Mouse (Mus musculus) limb, embryonic 13.5 days (tissue): ENCODE results near the gene Tor1a. TPM values are rescaled to one million over a fixed set of nuclear protein-coding genes. Genes with fewer than 3 reads are reported as not detected.

Experiments used
- ATAC-seq: fragments of 200-750 bp; cut with Nextera tagmentation; 2 replicates; pipeline ENCODE4 v1.8.0; 2017; ENCODE audit warnings: low read depth, moderate number of reproducible peaks, moderate TSS enrichment; ENCODE audit not compliant: low FRiP score
- H3K27ac ChIP-seq: fragments of 300-500 bp; sonication (generic); 2 replicates; pipeline ENCODE4 v1.5.1; 2015; ENCODE audit warnings: inconsistent platforms, mild to moderate bottlenecking, moderate library complexity
- H3K27me3 ChIP-seq: fragments of 300-500 bp; sonication (generic); 2 replicates; pipeline ENCODE4 v1.6.1; 2015; ENCODE audit warnings: mild to moderate bottlenecking, inconsistent platforms
- H3K36me3 ChIP-seq: fragments of 300-500 bp; sonication (generic); 2 replicates; pipeline ENCODE4 v1.6.1; 2015; ENCODE audit warnings: inconsistent platforms, mild to moderate bottlenecking, moderate library complexity
- H3K4me1 ChIP-seq: fragments of 300-500 bp; sonication (generic); 2 replicates; pipeline ENCODE4 v1.6.1; 2015; ENCODE audit warnings: inconsistent platforms
- H3K4me2 ChIP-seq: fragments of 300-500 bp; sonication (generic); replicated peaks from 2 replicates; pipeline ENCODE4 v1.6.1; 2015; ENCODE audit warnings: inconsistent platforms, mild to moderate bottlenecking, moderate library complexity
- H3K4me3 ChIP-seq: fragments of 300-500 bp; sonication (generic); 2 replicates; pipeline ENCODE4 v1.5.1; 2015; ENCODE audit warnings: moderate library complexity, mild to moderate bottlenecking, inconsistent platforms
- H3K9ac ChIP-seq: fragments of 300-500 bp; sonication (generic); 2 replicates; pipeline ENCODE4 v1.6.1; 2015; ENCODE audit warnings: mild to moderate bottlenecking, inconsistent platforms
- H3K9me3 ChIP-seq: fragments of 300-500 bp; sonication (generic); 2 replicates; pipeline ENCODE4 v1.6.1; 2016; ENCODE audit warnings: inconsistent platforms
- WGBS: fragments of 180-500 bp; shearing (Covaris S2); methylation state at CpG from one replicate; pipeline ENCODE4 v1.1.7; 2015; 5-methylcytosine and 5-hydroxymethylcytosine counted together
- polyA plus RNA-seq: library from polyadenylated mRNA; unstranded; fragments of >200 nt; fragmentation: Nextera tagmentation; extraction: Ambion mirVana; gene quantifications from 2 replicates; pipeline ENCODE4 v1.2.1, GENCODE M21; 2015

Gene Tor1a
- 82.7 and 91.4 TPM in 2 replicates for polyA plus RNA-seq

DNA sequence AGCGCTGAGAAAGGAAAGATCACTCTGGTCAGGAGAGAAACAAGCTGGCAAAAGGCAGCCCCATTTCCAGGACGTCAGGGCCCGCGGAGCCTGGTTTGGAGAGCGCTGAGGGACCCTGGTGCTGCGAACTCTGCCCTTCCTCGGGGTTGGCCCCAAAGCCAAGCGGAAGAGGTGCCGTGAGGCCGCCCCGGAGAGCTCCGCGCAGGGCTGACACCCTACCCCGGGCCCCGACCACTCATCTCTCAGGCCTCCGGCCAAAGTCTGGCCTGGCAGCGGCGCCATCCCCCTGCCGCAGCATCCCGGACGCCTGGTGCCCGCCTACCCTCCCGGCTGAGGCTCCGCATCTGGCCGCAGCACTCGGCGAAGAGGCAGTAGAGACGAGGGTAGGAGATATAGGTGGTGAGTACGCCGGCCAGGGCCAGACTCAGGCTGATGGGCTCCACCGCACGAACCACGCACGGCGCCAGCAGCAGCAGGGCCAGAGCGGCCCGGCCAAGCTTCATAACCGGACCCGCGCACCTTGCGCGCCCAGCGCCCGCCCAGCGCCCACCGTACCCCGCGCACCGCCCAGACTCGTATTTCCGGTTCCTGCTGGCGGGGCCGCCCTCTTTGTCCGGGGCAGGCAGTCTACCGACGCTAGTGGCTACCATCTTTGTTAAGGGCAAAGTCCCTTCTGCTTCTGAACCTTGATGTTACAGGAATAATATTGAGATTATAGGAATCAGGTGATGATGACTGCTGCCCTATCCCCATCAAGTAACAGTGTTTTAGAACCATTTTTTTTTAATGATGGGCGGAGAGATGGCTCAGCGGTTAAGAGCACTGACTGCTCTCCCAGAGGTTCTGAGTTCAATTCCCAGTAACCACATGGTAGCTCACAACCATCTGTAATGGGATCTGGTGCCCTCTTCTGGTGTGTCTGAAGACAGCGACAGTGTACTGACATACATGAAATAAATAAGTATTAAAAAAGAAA, at the start of gene Tor1a:
Tor1a (minus strand) TSS at position 582 of the 976 bp plus-strand sequence.
- Histone ChIP-seq H3K9me3 (no peaks in the 10 kb centered on the region), H3K4me3 (peak within 1 kb of the TSS; percentile 98), H3K4me1 (peaks cover 21% of the 10 kb centered on the region), H3K27me3 (no peaks in the 10 kb centered on the region), H3K4me2 (peak within 1 kb of the TSS; percentile 96), H3K27ac (peak within 1 kb of the TSS; percentile 44), H3K36me3 (peaks cover 53% of the 10 kb centered on the region), H3K9ac (peak within 1 kb of the TSS; percentile 85)
- peak; percentile 93 for ATAC-seq
- WGBS = 2% methylated on average over 59 of the region's 59 CpGs

DNA sequence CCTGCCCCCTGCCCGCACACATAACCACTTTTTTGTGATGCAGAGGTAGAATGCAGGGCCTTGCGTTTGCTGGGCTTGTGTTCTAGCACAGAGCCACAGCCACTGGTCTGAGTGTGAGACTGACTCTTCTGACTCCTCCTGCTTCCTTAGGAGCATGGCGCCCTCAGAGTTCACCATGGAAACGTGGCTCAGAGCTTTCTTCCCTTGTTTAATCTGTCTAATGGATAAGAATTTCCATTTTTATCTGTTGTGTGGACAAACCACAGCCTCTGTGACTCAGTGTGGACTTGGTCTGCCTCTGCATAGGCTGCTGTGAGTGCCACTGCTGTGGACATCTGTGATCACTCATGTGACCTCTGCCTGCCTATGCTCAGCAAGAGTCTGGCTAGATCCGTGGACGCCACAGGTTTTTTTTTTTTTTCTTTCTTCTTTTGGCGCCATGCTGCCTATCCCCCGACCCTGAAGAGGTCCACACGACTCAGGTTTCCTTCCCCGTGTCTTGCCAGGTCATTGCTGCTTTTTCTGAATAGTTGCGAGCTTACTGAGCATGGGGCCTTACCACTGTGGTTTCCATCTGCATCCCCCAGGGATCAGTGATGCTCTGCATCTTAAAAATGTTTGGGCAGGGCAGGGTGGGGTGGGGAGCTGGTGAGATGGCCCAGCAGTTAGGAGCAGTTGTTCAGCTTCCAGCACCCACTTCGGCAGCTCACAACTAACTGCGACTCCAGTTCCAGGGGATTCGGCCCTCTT, 45.8 kb upstream of the Tor1a start:
- no peak overlapping the region for H3K9ac ChIP-seq
- WGBS = 69% methylated on average over 14 of the region's 14 CpGs
- H3K4me3 ChIP-seq = no peak overlapping the region
- H3K9me3 ChIP-seq = no peaks in the 10 kb centered on the region
- no peaks in the 10 kb centered on the region for H3K4me1 ChIP-seq
- H3K4me2 ChIP-seq = no peak overlapping the region
- no peak for ATAC-seq
- no peaks in the 10 kb centered on the region for H3K27me3 ChIP-seq
- H3K36me3 ChIP-seq = peaks cover 67% of the 10 kb centered on the region
- H3K27ac ChIP-seq = no peak overlapping the region

DNA sequence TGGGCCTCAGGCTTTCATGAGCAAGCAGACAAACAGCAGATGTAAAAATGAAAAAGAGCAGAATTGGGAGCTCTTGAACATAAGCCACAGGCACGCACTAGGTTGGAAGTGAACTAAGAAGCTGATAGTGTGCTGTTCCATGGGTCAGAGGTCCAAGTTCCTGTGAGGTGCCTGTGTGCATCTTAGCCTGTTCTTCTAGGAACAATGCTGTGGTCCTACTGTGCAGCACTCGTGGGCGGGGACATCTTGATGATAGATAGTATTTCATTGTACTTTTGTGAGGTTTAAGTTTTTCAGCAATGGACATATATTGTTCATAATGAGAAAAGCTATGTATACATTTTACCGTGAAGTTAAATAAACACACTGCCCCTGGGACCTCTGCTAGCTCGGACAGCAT, 39.5 kb upstream of the Tor1a start:
- 90% methylated on average over 5 of the region's 5 CpGs for WGBS
- Histone ChIP-seq H3K4me2 (no peak overlapping the region), H3K4me3 (no peak overlapping the region), H3K36me3 (peaks cover 71% of the 10 kb centered on the region), H3K9me3 (no peaks in the 10 kb centered on the region), H3K9ac (no peak overlapping the region), H3K27ac (no peak overlapping the region), H3K27me3 (no peaks in the 10 kb centered on the region), H3K4me1 (peaks cover 7% of the 10 kb centered on the region; the same call in 1 of the 2 replicates)
- ATAC-seq = no peak

DNA sequence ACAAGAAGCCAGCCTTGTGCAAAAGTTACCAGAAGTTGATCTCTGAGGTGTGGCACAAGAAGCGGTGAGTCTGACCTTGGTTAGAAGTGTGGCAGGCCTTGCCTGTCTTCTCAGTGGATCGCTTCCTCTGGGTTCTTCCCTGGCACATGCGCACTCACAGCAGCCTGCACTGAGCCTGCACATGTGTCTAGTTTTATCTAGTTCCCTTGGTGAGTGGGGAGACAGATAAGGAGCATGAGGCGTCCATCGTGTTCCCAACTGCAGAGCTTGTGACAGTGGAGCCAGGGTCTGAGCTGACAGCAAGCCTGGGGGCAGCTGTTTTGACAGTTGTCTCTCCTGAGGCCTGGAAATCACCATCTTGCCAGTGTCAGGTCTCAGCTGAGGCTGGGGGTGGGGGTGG, 38.7 kb upstream of the Tor1a start:
- H3K27me3 ChIP-seq = no peaks in the 10 kb centered on the region
- peaks cover 71% of the 10 kb centered on the region for H3K36me3 ChIP-seq
- peaks cover 7% of the 10 kb centered on the region; the same call in 1 of the 2 replicates for H3K4me1 ChIP-seq
- no peak overlapping the region for H3K9ac ChIP-seq
- no peak overlapping the region for H3K4me2 ChIP-seq
- peak; percentile 54; the same call in 1 of the 2 replicates for ATAC-seq
- no peak overlapping the region for H3K4me3 ChIP-seq
- no peaks in the 10 kb centered on the region for H3K9me3 ChIP-seq
- H3K27ac ChIP-seq = no peak overlapping the region
- 85% methylated on average over 5 of the region's 5 CpGs for WGBS

DNA sequence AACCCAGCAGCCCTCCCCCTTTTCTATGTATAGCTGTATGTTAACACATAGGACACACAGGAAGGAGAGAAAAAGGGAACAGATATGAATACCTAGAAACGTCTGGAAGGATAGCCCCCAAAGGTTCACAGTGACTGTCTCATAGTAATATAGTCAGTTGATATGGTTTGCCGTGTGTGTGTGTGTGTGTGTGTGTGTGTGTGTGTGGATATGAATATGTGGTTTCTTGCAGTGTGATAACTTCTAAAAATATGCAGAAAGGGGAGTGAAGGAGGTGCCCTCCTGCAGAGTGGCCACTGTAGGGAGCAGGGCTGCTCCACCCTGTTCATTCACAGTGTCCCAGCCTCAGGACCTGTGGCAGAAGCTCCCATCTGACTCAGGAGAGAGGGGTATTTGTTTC, 37.7 kb upstream of the Tor1a start:
- no peak overlapping the region for H3K4me2 ChIP-seq
- H3K27ac ChIP-seq = no peak overlapping the region
- H3K9me3 ChIP-seq = no peaks in the 10 kb centered on the region
- peaks cover 62% of the 10 kb centered on the region for H3K36me3 ChIP-seq
- no peak for ATAC-seq
- peaks cover 7% of the 10 kb centered on the region; the same call in 1 of the 2 replicates for H3K4me1 ChIP-seq
- H3K9ac ChIP-seq = no peak overlapping the region
- no peak overlapping the region for H3K4me3 ChIP-seq
- H3K27me3 ChIP-seq = no peaks in the 10 kb centered on the region
- WGBS = 77% methylated on average over 2 of the region's 2 CpGs

DNA sequence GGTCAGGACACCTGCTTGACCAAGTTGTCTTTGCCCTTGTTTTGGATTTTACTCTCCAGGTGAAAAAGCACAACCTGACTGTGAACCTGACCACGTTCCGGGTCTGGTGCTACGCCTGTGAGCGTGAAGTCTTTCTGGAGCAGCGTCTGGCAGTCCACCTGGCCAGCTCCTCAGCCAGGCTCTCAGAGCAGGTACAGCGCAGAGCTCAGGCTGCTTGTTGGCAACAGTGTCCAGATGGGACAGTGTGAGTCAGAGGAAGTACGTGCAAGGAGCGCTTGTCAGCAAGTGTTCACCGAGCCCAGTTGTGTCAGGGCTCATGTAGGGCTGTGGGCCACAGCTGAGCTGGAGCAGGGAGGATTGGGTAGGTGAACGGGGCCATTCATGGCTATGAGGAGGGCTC, 35.1 kb upstream of the Tor1a start:
- H3K27me3 ChIP-seq = no peaks in the 10 kb centered on the region
- H3K4me2 ChIP-seq = no peak overlapping the region
- H3K36me3 ChIP-seq = peaks cover 50% of the 10 kb centered on the region
- H3K4me1 ChIP-seq = peaks cover 7% of the 10 kb centered on the region; the same call in 1 of the 2 replicates
- H3K27ac ChIP-seq = no peak overlapping the region
- 93% methylated on average over 10 of the region's 10 CpGs for WGBS
- H3K9ac ChIP-seq = no peak overlapping the region
- no peak for ATAC-seq
- H3K9me3 ChIP-seq = no peaks in the 10 kb centered on the region
- no peak overlapping the region for H3K4me3 ChIP-seq

DNA sequence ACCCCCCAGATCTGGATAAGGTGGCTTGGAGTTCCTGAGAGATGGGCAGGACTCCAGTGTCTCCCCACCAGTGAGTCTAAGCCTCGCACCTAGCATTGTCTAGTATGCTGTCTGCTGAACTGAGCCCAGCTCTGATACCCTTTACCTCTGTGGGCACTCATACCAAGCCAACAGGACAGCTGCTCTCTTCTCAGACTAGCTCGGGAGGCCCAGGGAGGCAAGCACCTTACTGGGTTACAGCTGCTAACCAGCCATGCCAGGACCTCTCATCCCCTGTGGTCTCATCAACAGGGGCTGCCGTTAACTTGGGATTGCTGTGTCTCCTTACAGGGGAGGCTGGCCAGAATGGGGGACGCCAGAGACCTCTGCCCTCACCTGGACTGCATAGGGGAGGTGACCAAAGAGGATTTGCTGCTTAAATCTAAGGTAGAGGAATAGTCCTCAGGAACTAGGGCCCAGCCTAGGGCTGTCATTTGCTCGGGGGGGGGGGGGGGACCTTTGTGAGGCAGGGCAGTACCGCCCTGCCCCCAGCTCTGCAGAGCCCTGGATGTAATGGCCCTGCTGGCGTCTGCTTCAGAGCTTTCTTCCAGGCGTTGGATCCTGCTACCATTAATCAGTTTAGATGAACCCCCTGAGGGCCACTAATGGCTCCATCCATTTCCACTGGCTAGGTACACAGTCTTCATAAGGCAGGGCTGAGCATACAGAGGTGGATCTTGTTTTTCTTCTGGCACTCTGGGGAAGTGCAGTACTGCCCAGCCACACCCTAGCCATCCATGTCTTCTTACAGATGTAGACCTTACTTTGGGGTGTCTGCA, 30.9 kb upstream of the Tor1a start:
- Histone ChIP-seq H3K27me3 (no peaks in the 10 kb centered on the region), H3K4me1 (no peaks in the 10 kb centered on the region; the same call in 1 of the 2 replicates), H3K4me2 (no peak overlapping the region), H3K9me3 (no peaks in the 10 kb centered on the region), H3K36me3 (peaks cover 29% of the 10 kb centered on the region), H3K9ac (no peak overlapping the region), H3K27ac (no peak overlapping the region), H3K4me3 (no peak overlapping the region)
- no peak for ATAC-seq
- 44% methylated on average over 8 of the region's 8 CpGs for WGBS

DNA sequence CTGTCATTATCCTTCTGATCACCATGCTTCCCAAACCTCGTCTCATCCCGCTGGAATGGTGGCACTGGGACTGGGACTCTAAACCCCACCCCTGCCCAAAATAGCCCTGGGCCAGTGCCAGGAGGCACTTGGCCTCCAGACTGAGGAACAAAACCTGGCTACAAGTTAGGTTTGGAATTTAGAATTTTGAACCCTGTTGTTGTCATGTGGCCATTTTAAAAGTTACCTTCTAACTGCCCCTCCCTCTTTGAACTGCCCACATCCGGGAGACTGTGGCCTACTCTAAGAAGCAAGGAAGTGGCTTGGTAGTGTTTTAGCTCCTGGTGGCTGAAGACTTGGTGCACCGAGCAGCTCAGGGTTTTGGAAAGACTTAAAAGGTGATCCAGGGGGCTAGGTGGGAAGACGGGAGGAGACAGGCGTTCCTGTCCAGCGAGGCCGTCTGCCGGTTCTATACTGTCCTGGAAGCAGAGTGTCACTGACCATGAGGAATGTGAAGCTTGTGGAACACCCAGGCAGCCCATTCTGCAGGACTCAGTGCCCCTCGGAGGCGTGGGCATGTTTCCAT, 27.8 kb upstream of the Tor1a start:
- Histone ChIP-seq H3K4me3 (no peak overlapping the region), H3K4me1 (no peaks in the 10 kb centered on the region; the same call in 1 of the 2 replicates), H3K4me2 (no peak overlapping the region), H3K27me3 (no peaks in the 10 kb centered on the region), H3K9me3 (no peaks in the 10 kb centered on the region), H3K27ac (no peak overlapping the region), H3K9ac (no peak overlapping the region), H3K36me3 (peaks cover 15% of the 10 kb centered on the region; the same call in 1 of the 2 replicates)
- 87% methylated on average over 11 of the region's 11 CpGs for WGBS
- no peak for ATAC-seq

DNA sequence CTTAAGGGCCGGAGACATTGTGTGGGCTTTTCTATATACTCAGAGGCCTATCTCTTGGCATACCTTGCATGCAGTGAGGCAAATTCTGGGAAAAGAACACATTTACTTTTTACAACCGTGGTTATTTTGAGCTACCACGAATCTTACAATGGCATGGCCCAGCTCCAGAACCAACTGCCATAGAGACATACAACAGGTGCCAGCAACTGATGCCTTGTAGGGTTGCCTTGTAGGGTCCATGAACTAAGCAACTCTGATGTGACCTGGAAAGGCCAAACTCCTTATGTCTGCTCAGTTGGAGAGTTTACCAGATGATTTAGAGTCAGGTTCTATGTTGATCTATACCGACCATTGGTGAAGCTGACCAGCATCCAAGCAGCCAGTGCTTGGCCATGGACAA, 27.1 kb upstream of the Tor1a start:
- Histone ChIP-seq H3K27me3 (no peaks in the 10 kb centered on the region), H3K9me3 (no peaks in the 10 kb centered on the region), H3K36me3 (peaks cover 9% of the 10 kb centered on the region; the same call in 1 of the 2 replicates), H3K4me2 (no peak overlapping the region), H3K4me3 (no peak overlapping the region), H3K4me1 (no peaks in the 10 kb centered on the region; the same call in 1 of the 2 replicates), H3K9ac (no peak overlapping the region), H3K27ac (no peak overlapping the region)
- 92% methylated on average over 4 of the region's 4 CpGs for WGBS
- ATAC-seq = no peak

DNA sequence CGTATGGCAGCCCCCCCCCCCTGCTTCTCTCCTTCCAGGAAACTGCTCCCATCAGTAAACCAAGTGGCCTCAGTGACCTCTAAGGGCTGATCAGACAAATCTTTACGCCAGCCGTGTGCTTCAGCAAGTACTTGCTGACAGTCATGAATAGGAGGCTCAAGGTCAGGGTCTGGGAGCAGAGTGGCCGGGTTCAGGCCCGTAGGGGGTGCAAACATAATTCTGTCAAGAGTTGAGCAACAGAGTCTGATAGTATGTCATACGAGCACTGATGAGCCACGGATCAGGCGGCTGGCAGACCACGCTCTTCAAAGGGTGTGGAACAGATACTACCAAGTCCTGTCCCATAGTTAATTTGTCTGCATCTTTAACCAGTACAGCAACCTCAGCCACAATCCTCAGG, 22.5 kb upstream of the Tor1a start:
- ATAC-seq = no peak

More for the DNA sequence above, 22.5 kb upstream of the Tor1a start:
- peaks cover 7% of the 10 kb centered on the region; the same call in 1 of the 2 replicates for H3K4me1 ChIP-seq
- H3K9me3 ChIP-seq = no peaks in the 10 kb centered on the region
- H3K4me3 ChIP-seq = no peak overlapping the region
- H3K36me3 ChIP-seq = peaks cover 4% of the 10 kb centered on the region; the same call in 1 of the 2 replicates
- WGBS = 87% methylated on average over 9 of the region's 9 CpGs
- no peaks in the 10 kb centered on the region for H3K27me3 ChIP-seq
- H3K4me2 ChIP-seq = no peak overlapping the region
- no peak overlapping the region for H3K27ac ChIP-seq
- no peak overlapping the region for H3K9ac ChIP-seq
